In genomic region chr1:71556688-71557612, GRCm38 (mm10) we compare ENCODE assay signal across 7 mouse cellular contexts. TPM values are rescaled to one million over a fixed set of nuclear protein-coding genes. Genes with fewer than 3 reads are reported as not detected.
DNase-seq lines count a peak whose midpoint lies in the region; ATAC-seq lines count a peak whose summit lies in the region.

Atic (plus strand) TSS chr1:71557150.

- peak within 1 kb of the TSS; percentile 70 for H3K4me3 ChIP-seq in embryonic facial prominence, embryonic 12.5 days
- peak within 1 kb of the TSS; percentile 61 for H3K4me3 ChIP-seq in limb, embryonic 11.5 days (ENCODE audit: low read depth, low read length)
- H3K4me3 ChIP-seq in midbrain, embryonic 14.5 days (replicated peaks; ENCODE audit: low read depth, low read length) = peak within 1 kb of the TSS; percentile 57

- H3K27me3 ChIP-seq in embryonic facial prominence, embryonic 12.5 days = no peaks in the 10 kb centered on the region
- H3K27me3 ChIP-seq in limb, embryonic 11.5 days (ENCODE audit: control insufficient read depth, insufficient read depth, low read length) = no peaks in the 10 kb centered on the region
- H3K27me3 ChIP-seq in midbrain, embryonic 14.5 days (ENCODE audit: control insufficient read depth, insufficient read depth, low read length) = no peaks in the 10 kb centered on the region

- peak; percentile 96 for ATAC-seq in embryonic facial prominence, embryonic 12.5 days (ENCODE audit: insufficient number of reproducible peaks, insufficient read depth, low FRiP score, low TSS enrichment)
- ATAC-seq in limb, embryonic 11.5 days (ENCODE audit: insufficient number of reproducible peaks, low FRiP score, low TSS enrichment, low read depth) = peak; percentile 99
- ATAC-seq in midbrain, embryonic 14.5 days (ENCODE audit: low FRiP score, low TSS enrichment) = peak; percentile 98

- peak within 1 kb of the TSS; percentile 79 for H3K27ac ChIP-seq in embryonic facial prominence, embryonic 12.5 days
- peak within 1 kb of the TSS; percentile 44; the same call in 1 of the 2 replicates for H3K27ac ChIP-seq in limb, embryonic 11.5 days (replicated peaks; ENCODE audit: low read depth, low read length)
- peak within 1 kb of the TSS; percentile 46 for H3K27ac ChIP-seq in midbrain, embryonic 14.5 days (replicated peaks; ENCODE audit: low read depth, low read length)

- H3K4me2 ChIP-seq in embryonic facial prominence, embryonic 12.5 days (replicated peaks) = peak within 1 kb of the TSS; percentile 89
- H3K4me2 ChIP-seq in limb, embryonic 11.5 days (ENCODE audit: low read depth, severe bottlenecking) = peak within 1 kb of the TSS; percentile 86
- peak within 1 kb of the TSS; percentile 72 for H3K4me2 ChIP-seq in midbrain, embryonic 14.5 days (ENCODE audit: low read length)

- WGBS in embryonic facial prominence, embryonic 12.5 days = under 1% methylated on average over 53 of the region's 55 CpGs
- WGBS in limb, embryonic 11.5 days = 0% methylated on average over 55 of the region's 55 CpGs
- under 1% methylated on average over 55 of the region's 55 CpGs for WGBS in midbrain, embryonic 14.5 days

- peak; percentile 92 for DNase-seq in adrenal gland, postnatal 25 days
- DNase-seq in heart, adult 11 months = peak; percentile 100
- DNase-seq in kidney, adult 18-20 months = peak; percentile 91
- DNase-seq in limb, embryonic 11.5 days (ENCODE audit: low spot score) = peak; percentile 95
- peak; percentile 91 for DNase-seq in midbrain, embryonic 14.5 days
- peak; percentile 86 to 90 for DNase-seq in spleen, adult 18-20 months

- peaks cover 9% of the 10 kb centered on the region for H3K4me1 ChIP-seq in embryonic facial prominence, embryonic 12.5 days
- peaks cover 2% of the 10 kb centered on the region; the same call in 1 of the 2 replicates for H3K4me1 ChIP-seq in limb, embryonic 11.5 days (ENCODE audit: control insufficient read depth, insufficient read depth, low read length)
- peaks cover 7% of the 10 kb centered on the region; the same call in 1 of the 2 replicates for H3K4me1 ChIP-seq in midbrain, embryonic 14.5 days (ENCODE audit: control insufficient read depth, insufficient read depth, low read length)

- peaks cover 24% of the 10 kb centered on the region for H3K36me3 ChIP-seq in embryonic facial prominence, embryonic 12.5 days
- peaks cover 10% of the 10 kb centered on the region; the same call in 1 of the 2 replicates for H3K36me3 ChIP-seq in limb, embryonic 11.5 days (ENCODE audit: control insufficient read depth, insufficient read depth, low read length)
- peaks cover 6% of the 10 kb centered on the region; the same call in 1 of the 2 replicates for H3K36me3 ChIP-seq in midbrain, embryonic 14.5 days (ENCODE audit: control insufficient read depth, insufficient read depth, low read length)

- H3K9ac ChIP-seq in embryonic facial prominence, embryonic 12.5 days = peak within 1 kb of the TSS; percentile 84
- H3K9ac ChIP-seq in limb, embryonic 11.5 days (ENCODE audit: low read length) = peak within 1 kb of the TSS; percentile 80
- peak within 1 kb of the TSS; percentile 55 for H3K9ac ChIP-seq in midbrain, embryonic 14.5 days (replicated peaks; ENCODE audit: low read length)

- H3K9me3 ChIP-seq in embryonic facial prominence, embryonic 12.5 days = peaks cover 6% of the 10 kb centered on the region; the same call in 1 of the 2 replicates
- no peaks in the 10 kb centered on the region for H3K9me3 ChIP-seq in limb, embryonic 11.5 days (ENCODE audit: control insufficient read depth, low read length)
- no peaks in the 10 kb centered on the region for H3K9me3 ChIP-seq in midbrain, embryonic 14.5 days (ENCODE audit: control insufficient read depth, low read length)

RNA-seq across cellular contexts. Expression of gene Atic, which starts in this region (rescaled TPM):
- total RNA-seq in adrenal gland, postnatal 25 days (2021) = 63.4 and 66.8 TPM in 2 replicates
- polyA plus RNA-seq in embryonic facial prominence, embryonic 12.5 days (2016; fragmentation: Nextera tagmentation; extraction: Ambion mirVana) = 57.8 and 65.3 TPM in 2 replicates
- polyA plus RNA-seq in limb, embryonic 11.5 days (2014; fragmentation: Nextera tagmentation; extraction: Ambion mirVana) = 53.0 and 61.9 TPM in 2 replicates
- 26.4 and 30.6 TPM in 2 replicates for polyA plus RNA-seq in midbrain, embryonic 14.5 days (2014; fragmentation: Nextera tagmentation; extraction: Ambion mirVana)

Comparison
In these comparisons a context has a peak if more than half of its experiments do, and no peak if none do; other contexts are left out.
1. Peak in every context shown above with its lines: DNase-seq, ATAC-seq, H3K4me3 ChIP-seq and H3K27ac ChIP-seq.